Mouse (Mus musculus) bone marrow macrophage, adult 2 months (primary cell): ENCODE measurements around the gene Shtn1. TPM values are rescaled to one million over a fixed set of nuclear protein-coding genes. Genes with fewer than 3 reads are reported as not detected.
A peak's percentile ranks its signal among the peaks of the same experiment; 100 is the strongest.

Experiments used
- H3K27ac ChIP-seq: 2 replicates; pipeline ENCODE4 v1.5.1; 2012; ENCODE audit warnings: low read depth, low read length; ENCODE audit not compliant: insufficient read depth
- H3K4me1 ChIP-seq: 2 replicates; pipeline ENCODE4 v1.6.1; 2012; ENCODE audit warnings: low read length; ENCODE audit not compliant: control insufficient read depth, insufficient read depth
- H3K4me3 ChIP-seq: 2 replicates; pipeline ENCODE4 v1.5.1; 2012; ENCODE audit warnings: mild to moderate bottlenecking, low read length, moderate library complexity; ENCODE audit not compliant: insufficient read depth
- CTCF ChIP-seq: IDR thresholded peaks from 2 replicates; pipeline ENCODE4 v1.5.1; 2012; ENCODE audit warnings: low read depth, mild to moderate bottlenecking, low read length, moderate library complexity
- POLR2A ChIP-seq: IDR thresholded peaks from 2 replicates; pipeline ENCODE4 v1.6.1; 2012; ENCODE audit warnings: mild to moderate bottlenecking, low read depth, low read length, borderline replicate concordance
- polyA plus RNA-seq: library from polyadenylated mRNA; stranded (reverse); fragments of >200 nt; gene quantifications from 2 replicates; pipeline ENCODE4 v1.2.4, GENCODE M21; 2012; ENCODE audit not compliant: missing spikeins, insufficient read depth, insufficient read length

Gene Shtn1
- polyA plus RNA-seq, 1 experiment = 83.6 TPM

DNA sequence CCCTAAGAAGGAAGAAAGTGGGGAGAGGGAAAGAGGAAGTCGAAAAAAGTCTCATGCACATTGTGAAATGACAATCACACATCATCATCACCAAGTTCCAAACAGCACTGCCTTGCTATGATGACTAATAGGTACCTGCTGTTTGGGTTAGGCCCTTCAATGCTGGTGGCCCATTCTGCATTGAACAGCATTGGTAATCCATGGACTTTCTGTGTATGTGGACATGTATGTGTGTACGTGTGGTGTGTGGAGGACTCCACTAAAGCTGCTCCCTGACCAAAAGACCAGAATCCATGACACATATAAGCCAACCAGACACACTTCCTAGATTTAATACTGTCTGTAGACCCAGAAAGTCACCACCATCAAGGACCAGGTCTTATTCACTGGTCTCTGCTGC is 3.9 kb downstream of the Shtn1 start:
- Histone ChIP-seq H3K4me1 (peaks cover 48% of the 10 kb centered on the region), H3K27ac (peak overlapping the region; percentile 54), H3K4me3 (no peak overlapping the region)
- TF ChIP-seq POLR2A (no peak), CTCF (no peak)

DNA sequence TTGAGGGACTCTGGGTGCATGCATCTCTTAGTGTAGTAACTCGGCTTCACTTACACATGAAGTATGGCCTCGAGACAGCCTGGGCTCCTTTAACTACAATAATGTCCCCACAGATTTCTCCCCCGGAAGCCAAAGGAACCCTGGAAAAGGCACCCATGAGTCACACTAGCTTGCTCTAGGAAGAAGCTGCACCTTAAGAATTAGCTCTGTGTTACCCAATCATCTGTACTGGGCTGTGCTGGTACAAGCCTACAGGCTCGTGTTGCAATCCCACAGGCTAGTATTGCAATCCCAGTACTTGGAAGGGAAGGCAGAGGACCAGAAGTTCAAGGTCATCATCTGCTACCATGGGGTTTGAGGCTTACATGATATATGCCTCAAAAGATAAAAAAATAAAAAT is 4.5 kb downstream of the Shtn1 start:
- Histone ChIP-seq H3K4me1 (peaks cover 51% of the 10 kb centered on the region), H3K4me3 (no peak overlapping the region; the same call in 1 of the 2 replicates), H3K27ac (peak overlapping the region; percentile 50)
- TF ChIP-seq CTCF (no peak), POLR2A (no peak)

DNA sequence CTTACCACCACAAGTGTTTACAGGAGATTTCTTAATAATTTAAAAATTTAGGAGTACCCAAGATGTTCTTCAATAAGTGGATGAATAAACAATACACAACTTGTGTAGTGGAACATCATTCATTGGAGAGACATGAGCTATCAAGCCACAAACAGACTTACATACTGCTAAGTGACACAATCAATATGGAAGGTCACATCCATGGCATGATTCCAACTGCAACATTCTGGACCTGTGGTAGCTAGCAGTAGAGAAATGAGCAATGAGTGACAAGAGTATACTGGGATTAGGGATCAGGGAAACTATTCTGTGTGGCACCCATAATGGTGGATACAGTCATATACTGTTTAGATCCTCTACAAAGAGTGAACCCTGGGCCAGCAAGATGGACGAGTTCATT is 8.2 kb downstream of the Shtn1 start:
- Histone ChIP-seq H3K4me3 (no peak overlapping the region), H3K27ac (no peak overlapping the region), H3K4me1 (peaks cover 40% of the 10 kb centered on the region)
- TF ChIP-seq POLR2A (no peak), CTCF (no peak)

DNA sequence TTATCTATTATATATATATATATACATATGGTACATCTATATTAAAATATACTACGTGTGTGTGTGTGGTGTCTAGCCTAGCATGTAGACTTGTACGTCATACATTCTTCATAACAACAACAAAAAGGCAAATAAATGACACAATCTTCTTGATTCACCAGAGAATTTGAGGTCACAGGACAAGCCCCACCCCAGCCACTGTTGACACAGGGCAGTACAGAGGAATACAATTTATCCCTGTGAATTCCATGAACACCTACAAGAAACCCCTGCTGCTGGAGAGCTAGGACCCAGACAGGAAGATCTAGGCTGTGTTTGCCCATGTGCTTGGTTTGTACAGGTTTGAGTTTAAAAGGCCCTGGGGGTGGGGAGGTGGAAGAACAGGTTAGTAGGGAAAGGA is 9.2 kb downstream of the Shtn1 start:
- Histone ChIP-seq H3K4me3 (no peak overlapping the region), H3K27ac (no peak overlapping the region), H3K4me1 (peaks cover 34% of the 10 kb centered on the region)
- TF ChIP-seq POLR2A (no peak), CTCF (no peak)

DNA sequence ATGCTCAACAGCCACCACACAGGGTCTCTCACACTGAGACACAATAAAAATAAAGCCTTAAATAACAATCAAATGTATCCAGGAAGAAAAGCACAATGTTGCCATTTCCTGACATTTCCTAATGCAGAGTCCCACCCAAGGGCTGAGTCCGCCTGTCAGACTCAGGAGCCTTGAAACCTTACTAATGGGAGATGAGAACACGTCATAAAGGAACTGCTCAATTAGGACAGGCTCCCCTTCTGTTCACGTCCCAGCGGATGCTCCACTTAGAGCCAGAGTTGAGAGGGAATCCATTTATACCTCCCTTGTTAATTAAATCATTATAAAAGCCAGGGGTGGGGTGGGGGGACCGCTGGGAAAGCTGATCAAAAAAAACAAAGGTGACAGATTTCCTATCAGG is 9.8 kb downstream of the Shtn1 start:
- H3K4me3 ChIP-seq = no peak overlapping the region
- TF ChIP-seq CTCF (no peak), POLR2A (no peak)
- peaks cover 29% of the 10 kb centered on the region for H3K4me1 ChIP-seq
- H3K27ac ChIP-seq = no peak overlapping the region

DNA sequence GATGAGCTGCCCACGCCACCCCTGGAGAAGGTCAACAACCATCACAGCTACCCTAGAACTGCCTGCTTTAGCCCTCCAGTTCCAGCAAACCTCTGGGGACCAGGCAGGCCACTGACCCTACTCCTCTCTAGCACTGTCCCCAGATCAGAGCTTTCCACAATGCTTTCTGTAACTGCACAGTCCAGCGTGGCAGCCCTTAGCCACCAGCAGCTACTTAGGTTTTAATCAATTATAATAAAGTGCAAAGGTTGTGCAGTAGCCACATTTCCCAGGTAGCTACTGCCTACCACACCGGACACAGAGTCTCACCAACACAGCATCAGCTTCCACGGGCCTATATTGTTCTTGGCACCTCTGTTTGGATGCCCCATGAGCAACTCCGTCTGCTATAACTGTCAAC is 11.3 kb downstream of the Shtn1 start:
- no peak for TF ChIP-seq POLR2A
- TF ChIP-seq CTCF = no peak
- no peak overlapping the region for H3K27ac ChIP-seq
- peaks cover 20% of the 10 kb centered on the region for H3K4me1 ChIP-seq
- no peak overlapping the region for H3K4me3 ChIP-seq

DNA sequence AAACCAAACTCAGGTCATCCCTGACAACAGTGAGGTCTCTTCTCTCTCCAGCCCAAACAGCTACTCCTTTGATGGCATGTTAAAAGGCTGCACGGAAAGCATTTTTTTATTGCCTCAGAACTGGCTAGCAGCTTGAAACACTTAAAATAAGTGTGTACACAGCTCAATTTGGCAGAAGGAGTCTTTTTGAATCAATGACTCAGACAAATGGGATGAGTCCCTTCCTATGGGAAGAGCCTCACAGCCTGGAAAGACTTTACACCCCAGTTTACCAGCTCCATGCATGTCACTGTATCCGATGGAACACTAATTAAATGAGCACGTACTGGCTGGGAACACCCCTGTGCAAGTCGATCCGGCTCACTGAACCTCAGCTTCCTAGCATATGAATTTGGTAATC is 12.3 kb downstream of the Shtn1 start:
- Histone ChIP-seq H3K4me3 (no peak overlapping the region), H3K27ac (no peak overlapping the region), H3K4me1 (peaks cover 16% of the 10 kb centered on the region)
- TF ChIP-seq CTCF (no peak), POLR2A (no peak)

DNA sequence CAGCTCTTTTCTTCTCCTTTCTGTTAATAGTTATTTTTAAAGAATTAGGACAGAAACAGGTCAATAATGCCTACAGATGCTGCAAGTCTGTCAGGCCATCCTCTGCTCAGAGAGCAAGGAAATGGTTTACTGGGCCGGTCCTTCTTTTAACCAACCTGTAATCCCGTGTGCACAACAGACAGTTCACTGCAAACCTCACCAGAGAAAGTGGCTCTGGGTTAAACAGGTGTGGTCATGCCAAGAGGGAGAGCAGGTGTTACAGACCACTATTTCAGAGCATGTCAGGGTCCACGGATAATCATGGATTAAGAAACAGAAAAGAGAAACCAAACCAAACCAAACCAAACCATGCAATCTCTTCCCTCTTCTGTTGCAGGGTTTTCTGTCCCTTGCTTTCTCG is 17.8 kb downstream of the Shtn1 start:
- no peak overlapping the region for H3K27ac ChIP-seq
- TF ChIP-seq CTCF = no peak
- TF ChIP-seq POLR2A = no peak
- H3K4me3 ChIP-seq = no peak overlapping the region
- no peaks in the 10 kb centered on the region; the same call in 1 of the 2 replicates for H3K4me1 ChIP-seq

DNA sequence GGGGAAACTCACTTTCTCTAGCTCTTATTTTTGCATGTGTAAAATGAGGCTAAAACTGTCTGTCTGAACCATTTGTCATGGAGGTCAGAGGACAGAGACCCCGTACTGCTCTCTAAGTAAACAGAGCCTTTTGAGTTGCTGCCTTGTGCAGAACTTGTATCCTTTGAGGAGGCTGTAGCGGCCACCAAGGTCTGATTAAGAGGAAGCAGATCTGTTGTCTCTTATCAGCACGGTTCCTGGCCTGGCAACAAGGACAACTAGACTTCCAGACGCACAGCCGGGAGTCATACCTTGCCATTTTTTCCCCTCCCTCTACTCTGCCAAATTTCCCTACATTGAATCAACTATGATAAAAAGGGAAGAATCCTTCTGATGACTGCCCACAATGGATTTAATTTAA is 18.5 kb downstream of the Shtn1 start:
- Histone ChIP-seq H3K4me1 (peaks cover 5% of the 10 kb centered on the region), H3K27ac (no peak overlapping the region), H3K4me3 (no peak overlapping the region)
- TF ChIP-seq CTCF (no peak), POLR2A (no peak)

DNA sequence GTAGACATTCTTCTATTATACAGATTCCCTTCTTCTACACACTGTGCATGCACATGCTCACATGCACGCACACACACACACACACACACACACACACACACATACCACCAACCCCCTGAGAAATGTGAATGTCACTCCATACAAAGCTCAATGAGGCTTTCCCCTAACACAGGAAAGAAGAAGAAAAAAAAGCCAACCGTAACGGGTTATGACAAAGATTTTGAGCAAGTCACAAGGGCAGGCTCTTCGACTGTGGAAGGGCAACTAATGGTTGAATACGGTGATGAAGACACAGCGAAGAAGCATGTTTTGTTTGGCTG is 21.3 kb downstream of the Shtn1 start:
- H3K4me1 ChIP-seq = peaks cover 9% of the 10 kb centered on the region
- no peak overlapping the region for H3K27ac ChIP-seq
- TF ChIP-seq POLR2A (no peak), CTCF (no peak)
- no peak overlapping the region for H3K4me3 ChIP-seq

DNA sequence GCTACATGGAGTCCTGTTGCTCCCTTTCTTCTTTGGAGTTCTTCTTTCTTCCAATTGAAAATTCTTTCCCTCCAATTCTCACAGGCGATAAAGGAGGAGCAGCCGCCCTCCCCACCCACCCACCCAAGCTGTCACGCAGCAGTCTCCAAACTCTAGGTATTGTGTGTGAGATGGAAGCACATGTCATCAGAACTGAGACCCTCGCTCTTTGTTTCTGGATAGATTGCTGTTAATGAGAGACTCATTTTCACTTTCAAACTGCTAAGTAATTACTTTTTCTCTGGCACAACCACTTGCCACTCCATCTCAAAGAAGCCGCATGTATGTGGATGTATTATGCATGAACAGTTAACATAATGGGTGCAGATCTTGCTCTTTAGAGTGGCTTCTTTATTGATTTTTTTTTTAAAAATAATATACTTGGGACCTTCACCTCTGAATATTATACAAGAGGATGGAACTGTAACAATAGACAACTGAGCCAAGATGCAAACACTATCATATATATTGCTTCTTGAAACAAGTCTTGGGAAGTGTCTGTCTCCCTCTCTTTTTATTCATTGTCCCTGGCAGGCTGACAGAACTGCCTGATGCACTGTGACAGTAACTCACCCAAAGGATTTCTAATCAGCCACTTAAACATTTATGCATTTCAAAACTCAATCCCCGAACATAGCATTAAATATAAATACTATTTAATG is 21.8 kb downstream of the Shtn1 start:
- H3K27ac ChIP-seq = no peak overlapping the region
- H3K4me1 ChIP-seq = peaks cover 9% of the 10 kb centered on the region
- H3K4me3 ChIP-seq = no peak overlapping the region
- TF ChIP-seq POLR2A (no peak), CTCF (no peak)
